In the genomic region with DNA sequence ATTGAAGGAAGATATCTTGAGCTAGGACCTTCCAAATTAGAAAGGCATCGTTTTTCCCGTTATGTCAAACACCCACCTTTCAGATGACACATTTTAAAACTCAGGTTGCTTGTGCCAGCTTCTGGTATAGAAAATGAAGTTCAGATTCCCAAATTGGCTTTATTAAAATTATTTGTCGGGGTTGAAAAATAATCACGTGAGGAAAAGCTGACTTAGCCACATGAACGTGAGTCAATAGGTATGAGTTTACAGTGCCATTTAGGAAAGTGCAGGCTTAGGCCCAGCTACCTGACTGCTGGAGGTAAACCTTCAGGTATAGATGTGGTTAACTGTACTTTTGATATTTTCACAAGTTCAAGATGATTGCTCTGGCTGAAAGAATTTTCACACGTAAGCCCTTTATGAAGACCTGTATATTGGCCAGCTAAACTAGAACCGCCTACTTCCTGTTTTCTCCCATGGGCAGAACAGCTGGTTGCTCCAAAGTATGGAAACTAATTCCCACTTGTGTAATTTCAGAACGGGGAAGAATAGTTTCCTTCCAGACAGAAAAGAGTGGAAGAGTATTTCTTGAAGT, we compare ENCODE assay signal across 9 mouse cellular contexts. TPM values are rescaled to one million over a fixed set of nuclear protein-coding genes. Genes with fewer than 3 reads are reported as not detected.
DNase-seq lines count a peak whose midpoint lies in the region; ATAC-seq and TF ChIP-seq lines count a peak whose summit lies in the region.
"Had no signal": no experiment of that assay in that cellular context is flagged by ENCODE, and none has a peak within 500 bp of the region (broad histone marks: within the 10 kb centered on the region; RNA-seq: fewer than 3 reads in every experiment).

No protein-coding gene starts in this region.

- no peak for ATAC-seq in limb, embryonic 15.5 days (ENCODE audit: insufficient number of reproducible peaks, low FRiP score, low TSS enrichment, low read depth)
- ATAC-seq in stomach, embryonic 16.5 days (ENCODE audit: insufficient read depth, low FRiP score): no peak
- ATAC-seq in megakaryocyte progenitor cell, adult 5-6 weeks (replicated peaks; ENCODE audit: poor library complexity): no peak

- peak overlapping the region; percentile 84 to 91 for H3K4me3 ChIP-seq in ES-E14 (ENCODE audit: insufficient read depth in 1 of 2, low read depth in 1 of 2, low read length in 2 of 2, poor library complexity in 1 of 2, severe bottlenecking in 1 of 2)
- H3K4me3 ChIP-seq in limb, embryonic 15.5 days: peak overlapping the region; percentile 77
- H3K4me3 ChIP-seq in stomach, embryonic 16.5 days (replicated peaks; ENCODE audit: low read length): peak overlapping the region; percentile 96

- 8% methylated on average over 8 of the region's 8 CpGs for WGBS in limb, embryonic 15.5 days
- WGBS in stomach, embryonic 16.5 days: 9% methylated on average over 8 of the region's 8 CpGs

- peaks cover 4% of the 10 kb centered on the region for H3K36me3 ChIP-seq in ES-E14 (ENCODE audit: control insufficient read depth, insufficient read depth, low read length, poor library complexity, severe bottlenecking)
- H3K36me3 ChIP-seq in limb, embryonic 15.5 days: peaks cover 21% of the 10 kb centered on the region
- no peaks in the 10 kb centered on the region for H3K36me3 ChIP-seq in stomach, embryonic 16.5 days (ENCODE audit: control insufficient read depth, insufficient read depth, low read length)

- in situ Hi-C loops in ES-E14 (cut with MboI; ENCODE audit: low sequenced_read_pairs in 2 of 2, unreplicated experiment in 2 of 2): no loop called here

- H3K27me3 ChIP-seq in limb, embryonic 15.5 days: no peaks in the 10 kb centered on the region
- H3K27me3 ChIP-seq in stomach, embryonic 16.5 days (ENCODE audit: control insufficient read depth, insufficient read depth, low read length): no peaks in the 10 kb centered on the region

- peak; percentile 32 for DNase-seq in cerebellum, adult 9-11 months
- DNase-seq in cerebellum, adult 8-10 months: no peak
- DNase-seq in ES-E14 (ENCODE audit: low read depth, low spot score): no peak
- DNase-seq in forelimb bud, embryonic 11.5 days (ENCODE audit: low read depth, low spot score): peak; percentile 2
- DNase-seq in natural killer cell, adult 2 months (ENCODE audit: low spot score in 2 of 2): no peak

- H3K9ac ChIP-seq in ES-E14 (ENCODE audit: insufficient read depth, low read depth, low read length, poor library complexity, severe bottlenecking): peak overlapping the region; percentile 84; the same call in 1 of the 2 replicates
- H3K9ac ChIP-seq in limb, embryonic 15.5 days: peak overlapping the region; percentile 71
- H3K9ac ChIP-seq in stomach, embryonic 16.5 days (ENCODE audit: low read length): peak overlapping the region; percentile 88

- peaks cover 1 to 4% of the 10 kb centered on the region in 2 experiments; a peak in 3 of 4 replicates for H3K4me1 ChIP-seq in ES-E14 (ENCODE audit: control insufficient read depth in 2 of 2, insufficient read depth in 2 of 2, low read length in 2 of 2, poor library complexity in 1 of 2)
- peaks cover 23% of the 10 kb centered on the region for H3K4me1 ChIP-seq in limb, embryonic 15.5 days
- H3K4me1 ChIP-seq in stomach, embryonic 16.5 days (ENCODE audit: control insufficient read depth, insufficient read depth, low read length): peaks cover 17% of the 10 kb centered on the region

- peak overlapping the region; percentile 56 for H3K4me2 ChIP-seq in limb, embryonic 15.5 days
- H3K4me2 ChIP-seq in stomach, embryonic 16.5 days (ENCODE audit: low read depth, low read length): peak overlapping the region; percentile 73

- no peak overlapping the region for H3K27ac ChIP-seq in ES-E14 (ENCODE audit: insufficient read depth, low read depth, low read length, poor library complexity, severe bottlenecking)
- peak overlapping the region; percentile 89 for H3K27ac ChIP-seq in limb, embryonic 15.5 days
- H3K27ac ChIP-seq in stomach, embryonic 16.5 days (ENCODE audit: low read length): peak overlapping the region; percentile 90

- H3K9me3 ChIP-seq in ES-E14 (ENCODE audit: control insufficient read depth, insufficient read depth, low read depth, low read length): no peaks in the 10 kb centered on the region
- no peaks in the 10 kb centered on the region for H3K9me3 ChIP-seq in limb, embryonic 15.5 days
- H3K9me3 ChIP-seq in stomach, embryonic 16.5 days (replicated peaks; ENCODE audit: control insufficient read depth, low read length): no peaks in the 10 kb centered on the region

TF ChIP-seq in ES-E14, 5 proteins besides CTCF, POLR2A, EP300 and RAD21:
- TF ChIP-seq ZNF384 (IDR thresholded peaks at IDR 0.05; ENCODE audit: low read depth, low read length) (no peak), CHD2 (IDR thresholded peaks at IDR 0.05; ENCODE audit: low read depth, low read length) (no peak), ZC3H11A (IDR thresholded peaks at IDR 0.05; ENCODE audit: borderline replicate concordance, low read depth, low read length) (no peak), HCFC1 (IDR thresholded peaks at IDR 0.05; ENCODE audit: borderline replicate concordance, insufficient read depth, low read length) (no peak)
TF ChIP-seq in ES-E14: peak in this region for 0.

RNA-seq across cellular contexts. Expression of a gene that starts 1.5 kb away (rescaled TPM):
- 101 and 103 TPM in 2 replicates for total RNA-seq in ES-E14 (2012; rRNA removed)
- 72.6 and 74.1 TPM in 2 replicates for polyA plus RNA-seq in limb, embryonic 15.5 days (2015; fragmentation: Nextera tagmentation; extraction: Ambion mirVana)
- polyA plus RNA-seq in stomach, embryonic 16.5 days (2015; fragmentation: Nextera tagmentation; extraction: Ambion mirVana): 68.7 and 78.4 TPM in 2 replicates
- total RNA-seq in megakaryocyte progenitor cell, adult 5-6 weeks (2015): 28.1 and 33.7 TPM in 2 replicates
- total RNA-seq in megakaryocyte progenitor cell, adult 5-6 weeks (2017): 40.9 and 46.7 TPM in 2 replicates

RNA-seq across cellular contexts. Expression of a gene that starts 1.7 kb away (rescaled TPM):
- total RNA-seq in ES-E14 (2012; rRNA removed): 61.1 and 63.5 TPM in 2 replicates
- polyA plus RNA-seq in limb, embryonic 15.5 days (2015; fragmentation: Nextera tagmentation; extraction: Ambion mirVana): 7.2 and 8.6 TPM in 2 replicates
- 8.3 and 9.2 TPM in 2 replicates for polyA plus RNA-seq in stomach, embryonic 16.5 days (2015; fragmentation: Nextera tagmentation; extraction: Ambion mirVana)
- 25.1 and 31.4 TPM in 2 replicates for total RNA-seq in megakaryocyte progenitor cell, adult 5-6 weeks (2015)
- 36.0 and 47.2 TPM in 2 replicates for total RNA-seq in megakaryocyte progenitor cell, adult 5-6 weeks (2017)

RNA-seq across cellular contexts. Expression of a gene that starts 28.6 kb away (rescaled TPM):
- 5.8 and 7.0 TPM in 2 replicates for total RNA-seq in ES-E14 (2012; rRNA removed)
- 7.0 and 7.7 TPM in 2 replicates for polyA plus RNA-seq in limb, embryonic 15.5 days (2015; fragmentation: Nextera tagmentation; extraction: Ambion mirVana)
- polyA plus RNA-seq in stomach, embryonic 16.5 days (2015; fragmentation: Nextera tagmentation; extraction: Ambion mirVana): 10.3 and 12.4 TPM in 2 replicates
- 2.7 and 3.7 TPM in 2 replicates for total RNA-seq in megakaryocyte progenitor cell, adult 5-6 weeks (2015)
- total RNA-seq in megakaryocyte progenitor cell, adult 5-6 weeks (2017): 1.2 and 5.0 TPM in 2 replicates

RNA-seq across cellular contexts. Expression of a gene that starts 45.6 kb away (rescaled TPM):
- not detected in 2 replicates for total RNA-seq in ES-E14 (2012; rRNA removed)
- not detected in 2 replicates for polyA plus RNA-seq in limb, embryonic 15.5 days (2015; fragmentation: Nextera tagmentation; extraction: Ambion mirVana)
- not detected in 2 replicates for polyA plus RNA-seq in stomach, embryonic 16.5 days (2015; fragmentation: Nextera tagmentation; extraction: Ambion mirVana)
- total RNA-seq in megakaryocyte progenitor cell, adult 5-6 weeks (2015): not detected in 2 replicates
- not detected in 2 replicates for total RNA-seq in megakaryocyte progenitor cell, adult 5-6 weeks (2017)
- total RNA-seq: neutrophil, adult 5-6 weeks had no signal

Comparison
In these comparisons a context has a peak if more than half of its experiments do, and no peak if none do; other contexts are left out.
1. DNase-seq: peak in cerebellum, adult 9-11 months (single experiment) and forelimb bud, embryonic 11.5 days (single experiment); none in cerebellum, adult 8-10 months (single experiment), ES-E14 (single experiment) and natural killer cell, adult 2 months (0 of 2).
2. Peak in every context shown above with its lines, with median percentiles within 50 percentile points of each other: H3K4me3 ChIP-seq and H3K9ac ChIP-seq.